Mouse (Mus musculus): ENCODE data around the gene Hinfp. TPM values are rescaled to one million over a fixed set of nuclear protein-coding genes. Genes with fewer than 3 reads are reported as not detected.

The Hinfp gene
- total and polyA plus RNA-seq, 2 experiments, result 7.6 to 16.9 TPM

GRCm38 (mm10) chr9:44250445-44250844 lies 55.0 kb downstream of the Hinfp start:
- no peak overlapping the region for H3K9ac ChIP-seq (ENCODE audit: low read depth, low read length)
- H3K4me1 ChIP-seq (ENCODE audit: control insufficient read depth, insufficient read depth, low read length), result no peaks in the 10 kb centered on the region
- H3K27me3 ChIP-seq (ENCODE audit: control insufficient read depth, insufficient read depth, low read length), result no peaks in the 10 kb centered on the region
- no peak for DNase-seq (ENCODE audit: extremely low read depth, low read depth, low spot score)
- no peak for TF ChIP-seq POLR2A (IDR thresholded peaks at IDR 0.05; ENCODE audit: extremely low read depth, insufficient read depth, low read length)
- H3K27ac ChIP-seq (replicated peaks; ENCODE audit: insufficient read depth, low read depth, low read length), result no peak overlapping the region
- H3K79me2 ChIP-seq (ENCODE audit: control insufficient read depth, insufficient read depth, low read length), result no peaks in the 10 kb centered on the region
- H3K36me3 ChIP-seq (ENCODE audit: control insufficient read depth, insufficient read depth, low read length), result no peaks in the 10 kb centered on the region; the same call in 1 of the 2 replicates
- 72% methylated on average over 4 of the region's 4 CpGs for WGBS
- no peak overlapping the region for H3K4me3 ChIP-seq (ENCODE audit: insufficient read depth, low read depth, low read length)

GRCm38 (mm10) chr9:44249181-44250146 lies 56.0 kb downstream of the Hinfp start:
- Histone ChIP-seq H3K36me3 (ENCODE audit: control insufficient read depth, insufficient read depth, low read length) (no peaks in the 10 kb centered on the region; the same call in 1 of the 2 replicates), H3K4me1 (ENCODE audit: control insufficient read depth, insufficient read depth, low read length) (no peaks in the 10 kb centered on the region), H3K27ac (replicated peaks; ENCODE audit: insufficient read depth, low read depth, low read length) (no peak overlapping the region), H3K9ac (ENCODE audit: low read depth, low read length) (no peak overlapping the region), H3K27me3 (ENCODE audit: control insufficient read depth, insufficient read depth, low read length) (no peaks in the 10 kb centered on the region), H3K79me2 (ENCODE audit: control insufficient read depth, insufficient read depth, low read length) (no peaks in the 10 kb centered on the region), H3K4me3 (ENCODE audit: insufficient read depth, low read depth, low read length) (no peak overlapping the region)
- 51% methylated on average over 26 of the region's 26 CpGs for WGBS
- DNase-seq (ENCODE audit: extremely low read depth, low read depth, low spot score), result no peak
- TF ChIP-seq CTCF (IDR thresholded peaks at IDR 0.05; ENCODE audit: low read depth, low read length) (peak; percentile 79), POLR2A (IDR thresholded peaks at IDR 0.05; ENCODE audit: extremely low read depth, insufficient read depth, low read length) (no peak)

DNA sequence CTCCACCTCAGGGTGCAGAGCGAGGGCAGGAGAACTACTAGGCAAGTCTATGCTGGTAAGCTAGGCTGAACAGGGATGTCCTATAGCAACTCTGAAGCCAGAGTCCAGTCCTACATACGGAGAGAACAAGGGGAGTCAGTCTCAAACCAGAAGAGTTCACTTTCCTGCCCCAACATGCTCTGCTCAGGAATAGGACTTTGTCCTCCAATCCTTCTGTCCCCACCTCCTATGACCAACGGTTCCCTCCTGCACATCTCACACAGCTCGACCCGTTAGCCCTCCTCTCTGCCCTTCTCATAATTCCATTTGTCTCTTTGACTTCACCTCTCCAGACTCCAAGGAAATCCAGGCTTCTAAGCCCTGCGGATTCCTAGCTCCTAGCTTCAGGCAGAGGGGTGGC lies 57.6 kb downstream of the Hinfp start:
- TF ChIP-seq POLR2A (IDR thresholded peaks at IDR 0.05; ENCODE audit: extremely low read depth, insufficient read depth, low read length) (no peak), CTCF (IDR thresholded peaks at IDR 0.05; ENCODE audit: low read depth, low read length) (no peak)
- no peak for DNase-seq (ENCODE audit: extremely low read depth, low read depth, low spot score)
- no peaks in the 10 kb centered on the region for H3K36me3 ChIP-seq (ENCODE audit: control insufficient read depth, insufficient read depth, low read length)
- H3K4me1 ChIP-seq (ENCODE audit: control insufficient read depth, insufficient read depth, low read length), result no peaks in the 10 kb centered on the region
- H3K9ac ChIP-seq (ENCODE audit: low read depth, low read length), result no peak overlapping the region
- 50% methylated on average over 6 of the region's 6 CpGs for WGBS
- no peak overlapping the region for H3K27ac ChIP-seq (replicated peaks; ENCODE audit: insufficient read depth, low read depth, low read length)
- no peak overlapping the region for H3K4me3 ChIP-seq (ENCODE audit: insufficient read depth, low read depth, low read length)
- no peaks in the 10 kb centered on the region for H3K27me3 ChIP-seq (ENCODE audit: control insufficient read depth, insufficient read depth, low read length)
- no peaks in the 10 kb centered on the region for H3K79me2 ChIP-seq (ENCODE audit: control insufficient read depth, insufficient read depth, low read length)

- H3K27me3 ChIP-seq (ENCODE audit: control insufficient read depth, insufficient read depth, low read length), result no peaks in the 10 kb centered on the region
- H3K4me3 ChIP-seq (ENCODE audit: insufficient read depth, low read depth, low read length), result no peak overlapping the region
- 40% methylated on average over 2 of the region's 2 CpGs for WGBS
- H3K9ac ChIP-seq (ENCODE audit: low read depth, low read length), result no peak overlapping the region
- no peak for TF ChIP-seq CTCF (IDR thresholded peaks at IDR 0.05; ENCODE audit: low read depth, low read length)
- TF ChIP-seq POLR2A (IDR thresholded peaks at IDR 0.05; ENCODE audit: extremely low read depth, insufficient read depth, low read length), result no peak
- no peak for DNase-seq (ENCODE audit: extremely low read depth, low read depth, low spot score)
- H3K79me2 ChIP-seq (ENCODE audit: control insufficient read depth, insufficient read depth, low read length), result no peaks in the 10 kb centered on the region
- H3K4me1 ChIP-seq (ENCODE audit: control insufficient read depth, insufficient read depth, low read length), result no peaks in the 10 kb centered on the region
- H3K27ac ChIP-seq (replicated peaks; ENCODE audit: insufficient read depth, low read depth, low read length), result no peak overlapping the region
- no peaks in the 10 kb centered on the region for H3K36me3 ChIP-seq (ENCODE audit: control insufficient read depth, insufficient read depth, low read length)
These were observed 61.9 kb downstream of the Hinfp start for GRCm38 (mm10) chr9:44243621-44244020.

Other genes with a start within 250 kb of the Hinfp start
- 9.9 and 13.6 TPM in 2 replicates for gene Usp2, start 238.7 kb downstream of the Hinfp start, total RNA-seq (2014; rRNA removed)
- 1.6 and 3.1 TPM in 2 replicates for gene Usp2, start 238.7 kb downstream of the Hinfp start, polyA plus RNA-seq (2012; rRNA removed)
- under 0.01 TPM in 1 of 2 replicates, not detected in the other for gene Mfrp, start 203.9 kb downstream of the Hinfp start, total RNA-seq (2014; rRNA removed)
- gene Mfrp, start 203.9 kb downstream of the Hinfp start, polyA plus RNA-seq (2012; rRNA removed), result not detected in 2 replicates
- gene C1qtnf5, start 198.4 kb downstream of the Hinfp start, total RNA-seq (2014; rRNA removed), result 2.7 and 3.0 TPM in 2 replicates
- gene C1qtnf5, start 198.4 kb downstream of the Hinfp start, polyA plus RNA-seq (2012; rRNA removed), result 5.6 and 5.7 TPM in 2 replicates
- 0.09 TPM in 1 of 2 replicates, not detected in the other for gene Gm49380, start 192.2 kb downstream of the Hinfp start, total RNA-seq (2014; rRNA removed)
- gene Gm49380, start 192.2 kb downstream of the Hinfp start, polyA plus RNA-seq (2012; rRNA removed), result not detected in 2 replicates
- gene Rnf26, start 192.2 kb downstream of the Hinfp start, total RNA-seq (2014; rRNA removed), result 3.1 and 5.0 TPM in 2 replicates
- gene Rnf26, start 192.2 kb downstream of the Hinfp start, polyA plus RNA-seq (2012; rRNA removed), result 16.7 and 19.0 TPM in 2 replicates
- gene Mcam, start 171.2 kb downstream of the Hinfp start, total RNA-seq (2014; rRNA removed), result 3.6 and 6.7 TPM in 2 replicates
- 4.2 and 4.5 TPM in 2 replicates for gene Mcam, start 171.2 kb downstream of the Hinfp start, polyA plus RNA-seq (2012; rRNA removed)
- 2.8 and 4.3 TPM in 2 replicates for gene Cbl, start 71.6 kb downstream of the Hinfp start, total RNA-seq (2014; rRNA removed)
- 1.8 and 2.4 TPM in 2 replicates for gene Cbl, start 71.6 kb downstream of the Hinfp start, polyA plus RNA-seq (2012; rRNA removed)
- not detected in 2 replicates for gene Ccdc153, start 65.0 kb downstream of the Hinfp start, total RNA-seq (2014; rRNA removed)
- not detected in 2 replicates for gene Ccdc153, start 65.0 kb downstream of the Hinfp start, polyA plus RNA-seq (2012; rRNA removed)
- gene Pdzd3, start 54.2 kb downstream of the Hinfp start, total RNA-seq (2014; rRNA removed), result not detected in 2 replicates
- not detected in 2 replicates for gene Pdzd3, start 54.2 kb downstream of the Hinfp start, polyA plus RNA-seq (2012; rRNA removed)
- gene Nlrx1, start 37.1 kb downstream of the Hinfp start, total RNA-seq (2014; rRNA removed), result 3.5 and 5.6 TPM in 2 replicates
- gene Nlrx1, start 37.1 kb downstream of the Hinfp start, polyA plus RNA-seq (2012; rRNA removed), result 8.6 and 10.0 TPM in 2 replicates
- gene Abcg4, start 17.1 kb downstream of the Hinfp start, total RNA-seq (2014; rRNA removed), result not detected in 2 replicates
- 0.11 TPM in 1 of 2 replicates, not detected in the other for gene Abcg4, start 17.1 kb downstream of the Hinfp start, polyA plus RNA-seq (2012; rRNA removed)
- gene C2cd2l, start 14.6 kb upstream of the Hinfp start, total RNA-seq (2014; rRNA removed), result 5.2 and 7.9 TPM in 2 replicates
- 60.1 and 60.9 TPM in 2 replicates for gene C2cd2l, start 14.6 kb upstream of the Hinfp start, polyA plus RNA-seq (2012; rRNA removed)
- gene Dpagt1, start 20.3 kb upstream of the Hinfp start, total RNA-seq (2014; rRNA removed), result 8.7 and 13.1 TPM in 2 replicates
- gene Dpagt1, start 20.3 kb upstream of the Hinfp start, polyA plus RNA-seq (2012; rRNA removed), result 57.4 and 71.7 TPM in 2 replicates
- gene H2afx, start 29.0 kb upstream of the Hinfp start, total RNA-seq (2014; rRNA removed), result 5.6 and 11.2 TPM in 2 replicates
- 22.5 and 23.6 TPM in 2 replicates for gene H2afx, start 29.0 kb upstream of the Hinfp start, polyA plus RNA-seq (2012; rRNA removed)
- 61.3 and 67.7 TPM in 2 replicates for gene Hmbs, start 38.6 kb upstream of the Hinfp start, total RNA-seq (2014; rRNA removed)
- gene Hmbs, start 38.6 kb upstream of the Hinfp start, polyA plus RNA-seq (2012; rRNA removed), result 58.8 and 61.4 TPM in 2 replicates
- gene Vps11, start 56.0 kb upstream of the Hinfp start, total RNA-seq (2014; rRNA removed), result 14.5 and 22.0 TPM in 2 replicates
- 15.9 and 17.0 TPM in 2 replicates for gene Vps11, start 56.0 kb upstream of the Hinfp start, polyA plus RNA-seq (2012; rRNA removed)
- gene Hyou1, start 73.8 kb upstream of the Hinfp start, total RNA-seq (2014; rRNA removed), result 87.8 and 131 TPM in 2 replicates
- gene Hyou1, start 73.8 kb upstream of the Hinfp start, polyA plus RNA-seq (2012; rRNA removed), result 75.0 and 111 TPM in 2 replicates
- 250 and 307 TPM in 2 replicates for gene Slc37a4, start 91.2 kb upstream of the Hinfp start, total RNA-seq (2014; rRNA removed)
- gene Slc37a4, start 91.2 kb upstream of the Hinfp start, polyA plus RNA-seq (2012; rRNA removed), result 153 and 185 TPM in 2 replicates
- 455 and 516 TPM in 2 replicates for gene Rps25, start 101.5 kb upstream of the Hinfp start, total RNA-seq (2014; rRNA removed)
- 82.7 and 98.8 TPM in 2 replicates for gene Rps25, start 101.5 kb upstream of the Hinfp start, polyA plus RNA-seq (2012; rRNA removed)
- 31.0 and 35.0 TPM in 2 replicates for gene Trappc4, start 101.9 kb upstream of the Hinfp start, total RNA-seq (2014; rRNA removed)
- gene Trappc4, start 101.9 kb upstream of the Hinfp start, polyA plus RNA-seq (2012; rRNA removed), result 28.0 and 30.7 TPM in 2 replicates
- gene Ccdc84, start 112.9 kb upstream of the Hinfp start, total RNA-seq (2014; rRNA removed), result 8.8 and 10.2 TPM in 2 replicates
- 14.7 and 22.0 TPM in 2 replicates for gene Ccdc84, start 112.9 kb upstream of the Hinfp start, polyA plus RNA-seq (2012; rRNA removed)
- gene Foxr1, start 135.5 kb upstream of the Hinfp start, total RNA-seq (2014; rRNA removed), result not detected in 2 replicates
- not detected in 2 replicates for gene Foxr1, start 135.5 kb upstream of the Hinfp start, polyA plus RNA-seq (2012; rRNA removed)
- not detected in 2 replicates for gene Upk2, start 149.3 kb upstream of the Hinfp start, total RNA-seq (2014; rRNA removed)
- gene Upk2, start 149.3 kb upstream of the Hinfp start, polyA plus RNA-seq (2012; rRNA removed), result not detected in 2 replicates
- 5.4 and 5.9 TPM in 2 replicates for gene Bcl9l, start 177.2 kb upstream of the Hinfp start, total RNA-seq (2014; rRNA removed)
- gene Bcl9l, start 177.2 kb upstream of the Hinfp start, polyA plus RNA-seq (2012; rRNA removed), result 26.0 and 27.9 TPM in 2 replicates